Mouse (Mus musculus) kidney, adult 9 months (tissue): ENCODE measurements around the gene Fam166a.

Source experiments
- DNase-seq: peaks from one replicate; pipeline ENCODE4 v3.0.0; 2022

Gene Fam166a

DNA sequence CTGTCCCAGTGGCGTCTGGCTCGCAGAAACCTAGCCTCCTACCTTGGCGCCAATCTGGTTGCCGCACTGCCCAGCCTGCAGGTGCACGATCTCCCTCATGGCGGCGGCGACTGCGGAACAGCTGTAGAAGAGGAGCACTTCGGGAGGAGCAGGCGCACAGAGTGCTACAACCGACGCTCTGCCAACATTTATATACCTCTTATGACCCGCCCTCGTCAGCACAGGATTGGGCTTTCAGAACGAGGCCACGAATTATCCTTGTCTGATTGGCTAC is 5.9 kb downstream of the Fam166a start, which contains the start of gene Tubb4b:
TSS of gene Tubb4b (minus strand) at position 211 of the 274 bp plus-strand sequence.
- DNase-seq: no peak

DNA sequence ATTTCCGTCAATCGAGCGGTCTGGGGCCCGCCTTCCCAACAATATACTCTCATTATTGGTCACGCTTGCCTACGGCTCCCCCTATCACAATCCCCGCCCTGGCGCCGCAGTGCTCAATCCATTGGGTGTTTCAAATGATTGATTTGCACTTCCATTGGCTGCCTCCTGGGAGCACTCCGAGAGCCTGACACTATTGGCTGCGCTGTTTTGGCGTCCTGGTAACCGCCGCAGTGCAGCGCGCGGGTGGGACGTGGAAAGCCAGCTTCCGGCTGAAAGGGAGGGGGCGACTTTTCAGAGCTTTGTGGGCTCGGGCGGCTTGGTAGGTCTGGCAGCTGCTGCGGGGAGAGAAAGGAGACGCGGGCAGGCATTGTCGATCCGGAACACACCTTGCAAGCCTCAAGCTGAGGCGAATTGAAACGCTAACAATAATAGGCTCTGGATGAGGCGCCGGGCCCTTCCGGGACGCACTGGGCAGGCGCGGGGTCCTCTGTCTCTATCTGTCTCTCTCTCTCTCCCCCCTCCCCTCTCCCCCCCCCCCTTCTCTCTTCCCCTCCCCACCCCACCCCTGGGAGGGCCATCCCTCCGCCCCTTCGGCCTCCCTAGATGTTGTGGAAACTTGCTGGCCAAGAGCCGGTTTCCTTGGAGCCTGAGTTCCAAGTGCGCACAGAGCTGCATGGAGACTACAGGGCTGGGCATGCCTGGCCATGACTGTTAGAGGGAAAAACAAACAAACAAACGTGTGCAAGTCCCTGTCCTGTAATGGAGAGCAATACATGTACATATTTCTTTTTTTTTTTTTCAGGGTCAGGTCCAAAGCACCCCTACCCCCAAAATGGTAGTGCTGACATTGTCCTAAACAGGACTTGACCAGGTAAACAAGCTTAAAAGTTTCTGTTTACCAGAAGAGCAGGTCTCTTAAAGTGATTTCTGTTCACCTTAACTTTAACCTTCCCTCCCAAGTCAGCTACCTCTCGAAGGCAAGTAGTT is 6.5 kb downstream of the Fam166a start:
- DNase-seq: peak; percentile 100

DNA sequence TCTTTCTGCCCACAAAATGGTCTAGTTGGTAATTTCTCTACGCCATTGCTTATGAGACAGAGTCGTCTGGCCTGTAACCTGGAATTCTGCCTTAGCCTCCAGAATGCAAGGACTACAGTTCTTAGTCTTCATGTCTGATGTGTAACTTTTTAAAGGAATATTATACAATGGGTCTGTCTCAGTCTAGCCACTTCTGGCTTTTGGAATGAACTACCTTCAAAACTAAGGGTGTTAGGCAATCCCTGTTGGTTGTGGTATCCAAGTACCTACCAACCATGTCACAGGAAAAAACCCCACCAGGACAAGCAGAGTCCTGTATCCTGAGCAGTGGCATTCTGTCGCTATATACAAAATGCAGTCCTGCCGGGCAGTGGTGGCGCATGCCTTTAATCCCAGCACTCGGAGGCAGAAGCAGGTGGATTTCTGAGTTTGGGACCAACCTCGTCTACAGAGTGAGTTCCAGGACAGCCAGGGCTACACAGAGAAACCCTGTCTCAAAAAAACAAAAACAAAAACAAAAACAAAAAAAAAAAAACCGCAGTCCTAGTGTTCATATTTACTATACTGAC is 7.3 kb downstream of the Fam166a start:
- DNase-seq: peak; percentile 37

DNA sequence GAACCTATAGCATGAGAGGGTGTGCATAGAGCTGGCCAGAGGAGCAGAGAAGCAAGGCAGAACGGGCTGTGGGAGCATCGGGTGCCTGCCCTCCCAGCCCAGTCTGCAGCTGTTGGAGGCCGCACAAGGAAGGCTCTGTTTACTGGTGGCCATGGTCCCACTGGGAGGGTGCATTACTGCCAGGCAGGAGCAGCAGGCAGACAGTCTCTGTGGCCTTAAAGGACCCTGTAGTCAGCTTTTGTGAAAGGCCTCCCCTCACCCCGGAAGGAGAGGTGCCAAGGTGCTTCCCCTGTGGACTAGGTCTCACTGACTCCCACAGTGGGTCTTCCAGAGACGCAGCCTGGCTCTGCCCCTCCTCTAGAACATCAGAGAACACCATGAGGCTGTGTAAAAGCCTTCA is 8.3 kb downstream of the Fam166a start:
- peak; percentile 28 for DNase-seq

DNA sequence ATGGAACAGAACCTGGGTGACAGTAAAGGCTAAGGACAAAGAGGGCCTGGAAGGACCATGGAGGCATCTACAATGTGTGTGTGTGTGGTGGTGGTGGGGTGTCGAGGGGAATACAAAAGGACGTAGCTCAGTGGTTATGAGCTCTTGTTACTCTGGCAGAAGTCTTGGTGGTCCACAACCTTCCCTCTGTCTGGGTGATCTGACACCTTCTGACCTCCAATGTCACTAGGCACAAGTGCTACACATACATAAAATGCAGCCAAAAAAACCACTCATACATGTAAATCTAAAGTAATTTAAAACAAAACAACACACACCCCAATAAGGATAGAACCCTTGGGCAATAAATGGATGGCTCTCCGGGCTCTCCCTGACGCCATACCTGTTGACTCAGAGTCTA is 8.9 kb downstream of the Fam166a start:
- peak; percentile 20 for DNase-seq

DNA sequence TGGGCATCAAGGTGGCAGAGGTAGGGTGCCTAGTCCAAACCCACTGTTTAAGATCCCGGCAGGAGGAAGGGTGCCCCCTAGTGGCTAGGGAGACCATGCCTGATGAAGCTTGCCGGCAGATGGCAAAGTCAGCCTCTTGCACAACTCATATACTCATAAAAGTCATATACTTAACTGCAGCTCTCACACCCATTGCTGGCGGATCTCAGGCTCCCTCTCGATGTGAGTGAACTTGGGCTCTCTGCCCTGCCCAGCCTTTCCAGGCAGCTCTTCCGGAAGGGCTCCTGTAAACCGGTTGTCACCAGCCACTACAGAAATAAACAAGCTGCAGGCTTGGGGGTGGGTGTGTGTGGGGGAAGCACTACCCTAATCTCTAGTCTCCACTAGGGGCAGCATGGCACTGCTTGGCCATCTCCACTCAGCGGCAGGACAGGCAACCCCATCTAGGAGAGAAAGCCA is 9.9 kb downstream of the Fam166a start:
- DNase-seq: peak; percentile 96

DNA sequence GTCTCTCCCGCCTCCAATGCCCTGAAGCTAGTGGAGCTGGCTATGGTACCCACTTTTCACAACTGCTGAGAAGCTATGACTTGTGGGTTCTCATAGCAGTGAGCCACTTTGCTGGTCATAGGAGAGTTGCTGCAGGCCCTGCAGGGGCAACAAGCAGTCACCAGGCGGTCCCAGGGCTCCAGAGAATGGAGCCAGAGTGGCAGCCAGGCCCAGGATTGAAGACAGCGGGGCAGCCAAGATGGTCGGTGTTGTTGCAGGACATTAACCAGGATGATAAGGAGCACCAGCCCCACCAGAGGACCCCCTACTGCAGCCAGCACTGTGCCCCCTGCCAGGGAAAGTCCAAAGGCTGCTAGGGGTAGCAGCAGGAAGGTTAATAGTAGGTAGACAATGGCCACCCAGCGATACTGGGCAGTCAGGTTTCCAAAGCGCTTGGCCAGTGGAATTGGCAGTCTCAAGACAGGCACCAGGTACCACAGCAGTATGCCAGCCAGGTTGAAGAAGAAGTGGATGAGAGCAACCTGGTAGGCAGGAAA is 10.5 kb downstream of the Fam166a start:
- no peak for DNase-seq

DNA sequence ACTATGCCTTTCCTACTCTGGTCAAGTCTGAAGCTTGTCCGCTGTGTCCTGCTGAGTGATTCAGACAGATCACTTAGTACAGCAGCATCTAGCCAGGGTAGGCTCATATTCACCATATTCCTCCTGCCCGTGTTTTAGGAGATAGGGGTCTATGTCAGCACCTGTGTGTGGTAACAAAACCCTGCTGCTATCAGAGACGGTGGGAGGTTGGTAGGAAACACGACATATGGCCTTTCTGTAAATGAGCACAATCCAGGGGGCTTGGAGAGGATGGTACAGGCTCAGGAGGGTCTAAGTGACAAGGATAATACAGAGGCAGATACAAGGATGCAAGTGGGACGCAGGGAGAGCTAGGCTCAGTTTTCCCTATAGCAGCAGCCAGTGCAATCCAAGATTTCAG is 11.0 kb downstream of the Fam166a start:
- no peak for DNase-seq

DNA sequence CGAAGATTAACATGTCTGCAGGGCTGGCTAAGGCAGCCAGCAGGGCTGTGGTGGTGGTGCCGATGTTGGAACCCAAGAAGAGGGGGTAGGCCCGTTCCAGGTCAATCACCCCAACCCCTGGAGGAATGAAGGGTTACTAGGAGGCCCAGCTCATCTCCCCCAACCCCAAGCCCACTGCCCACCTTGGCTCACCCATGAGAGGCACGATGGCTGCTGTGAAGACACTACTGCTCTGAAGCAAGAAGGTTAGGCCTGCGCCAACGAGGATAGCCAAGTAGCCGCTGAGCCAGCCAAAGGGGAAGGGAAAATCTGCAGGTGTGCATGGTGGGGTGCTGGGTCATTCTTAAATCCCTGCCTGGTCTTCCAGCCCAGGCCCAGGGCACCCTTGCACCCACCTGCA is 12.0 kb downstream of the Fam166a start:
- DNase-seq: no peak

DNA sequence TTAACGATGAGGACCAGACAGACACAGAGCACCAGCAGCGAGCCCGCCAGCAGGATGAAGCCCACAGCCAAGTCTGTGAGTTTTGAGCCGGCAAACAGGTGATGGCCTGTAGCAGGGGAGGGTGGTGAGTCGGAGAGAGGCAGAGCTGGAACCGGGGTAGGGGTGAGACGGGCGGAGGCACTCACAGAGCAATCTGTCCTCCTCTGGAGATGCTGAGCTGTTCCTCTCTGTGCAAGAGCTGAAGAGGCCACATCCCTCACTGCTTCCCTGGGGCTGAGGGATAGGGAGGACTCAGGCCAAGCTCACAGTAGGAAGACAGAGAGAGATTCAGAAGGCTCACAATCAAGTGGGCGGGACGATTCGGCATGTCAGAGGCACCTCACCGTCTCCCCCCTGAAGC is 12.5 kb downstream of the Fam166a start:
- no peak for DNase-seq

DNA sequence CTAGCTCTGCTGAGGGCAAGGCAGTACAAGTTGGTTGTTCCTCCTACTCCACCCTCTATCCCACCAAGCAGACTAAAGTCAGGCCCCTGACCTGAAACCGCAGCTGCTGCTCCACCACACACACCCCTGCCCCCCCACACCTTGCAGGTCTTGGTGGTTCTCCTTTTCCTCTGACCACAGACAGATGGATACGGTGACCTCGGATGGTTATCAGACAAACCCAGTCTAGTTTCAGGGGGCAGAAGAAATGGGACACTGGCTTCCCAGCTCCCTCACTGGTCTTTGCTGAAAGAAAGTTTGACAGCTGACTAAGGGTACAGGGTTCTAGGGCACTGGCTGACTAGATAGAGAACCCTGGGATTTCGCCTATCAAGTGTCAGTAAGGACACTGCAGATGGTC is 14.9 kb downstream of the Fam166a start:
- no peak for DNase-seq

DNA sequence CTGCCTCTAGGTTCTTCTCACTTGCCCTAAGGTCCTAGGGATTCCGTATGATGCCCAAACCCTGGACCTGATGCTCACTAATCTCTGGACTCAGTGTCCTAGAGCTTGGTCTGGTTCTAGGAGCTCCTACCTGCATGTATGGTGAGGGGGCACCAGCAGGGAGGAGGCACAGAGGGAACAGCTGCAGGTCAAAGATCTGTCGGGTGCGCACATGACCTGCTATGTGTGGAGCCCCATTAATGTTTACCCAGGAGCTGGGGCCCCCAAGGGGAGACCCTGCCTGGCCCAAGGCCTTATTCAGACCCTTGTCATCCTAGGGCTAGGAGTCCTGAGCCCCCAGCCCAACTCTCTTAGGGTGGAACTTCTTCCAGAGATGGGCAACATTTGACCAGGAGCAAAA is 15.5 kb downstream of the Fam166a start, which contains the start of gene Slc34a3:
TSS of gene Slc34a3 (minus strand) at position 315 of the 400 bp plus-strand sequence.
- DNase-seq: peak; percentile 66

DNA sequence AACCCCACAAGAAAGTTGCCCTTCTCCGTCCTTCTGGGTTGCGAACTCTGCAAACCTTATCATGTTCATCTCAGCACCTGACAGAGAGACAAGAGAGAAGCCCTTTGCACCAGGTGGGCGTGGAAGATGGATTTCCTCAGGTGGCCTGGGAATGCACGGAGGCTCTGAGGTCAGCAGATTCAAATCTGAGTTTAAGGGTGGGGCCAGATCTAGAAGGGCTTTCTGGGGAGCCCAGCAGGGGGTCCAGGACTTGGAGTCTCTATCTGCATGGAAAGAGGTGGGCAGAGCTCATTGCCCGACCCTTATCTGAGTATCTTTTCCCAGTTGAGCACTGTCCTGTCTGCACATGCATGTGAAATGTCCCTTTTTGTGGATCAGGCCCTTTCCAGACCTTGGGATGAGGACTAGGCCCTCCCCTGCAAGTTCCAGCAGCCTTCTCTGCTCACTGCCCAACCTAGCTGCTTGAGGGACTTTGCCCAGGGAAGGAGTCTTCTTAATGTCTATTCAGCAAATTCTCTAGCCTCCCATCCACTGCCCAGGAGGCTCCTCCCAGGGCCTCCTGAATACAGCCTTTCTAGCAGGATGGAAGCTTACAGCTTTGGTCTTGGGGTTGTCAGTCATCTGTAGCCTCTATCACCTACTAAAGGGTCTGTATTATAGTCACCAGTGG is 16.1 kb downstream of the Fam166a start:
- DNase-seq: peak; percentile 83

DNA sequence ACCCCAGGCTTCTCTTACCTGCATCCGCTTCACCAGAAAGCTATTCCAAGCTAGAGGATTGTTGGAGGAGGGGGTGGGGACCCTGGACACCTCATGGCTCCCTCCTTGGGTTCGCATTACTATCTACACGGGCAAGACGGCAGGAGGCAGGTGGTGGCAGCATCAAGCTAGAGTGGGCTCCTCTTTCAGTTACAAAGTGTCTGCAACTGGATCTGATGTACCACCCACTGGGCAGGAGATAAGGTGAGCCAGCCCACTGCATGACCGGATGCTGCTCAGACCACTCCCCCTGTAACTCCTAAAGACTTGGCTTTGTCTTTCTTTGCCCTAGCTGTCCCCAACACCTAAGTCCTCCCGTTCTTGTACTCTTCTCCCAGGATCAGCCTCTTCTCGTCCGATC is 18.1 kb downstream of the Fam166a start, which contains the start of gene Rnf224:
TSS of gene Rnf224 (minus strand) at position 174 of the 400 bp plus-strand sequence.
- no peak for DNase-seq

DNA sequence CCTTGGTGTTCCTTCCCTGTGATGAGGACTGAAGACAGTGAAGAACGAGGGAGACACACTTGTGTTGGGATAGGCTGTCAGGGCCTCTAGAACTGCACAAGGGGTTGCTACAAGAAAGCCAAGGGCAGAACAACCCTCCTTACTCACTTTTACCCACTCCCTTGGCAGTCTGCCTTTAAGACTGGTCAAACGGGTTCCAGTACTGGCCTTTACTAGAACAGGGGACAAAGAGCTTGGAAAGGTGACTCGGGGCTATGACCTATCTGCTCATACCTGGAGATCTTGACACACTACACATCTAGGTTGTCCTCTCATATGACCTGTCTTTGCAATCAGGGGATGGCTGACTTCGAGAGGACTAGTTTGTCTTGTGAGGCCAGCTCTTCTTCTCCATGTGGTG is 19.0 kb downstream of the Fam166a start:
- peak; percentile 78 for DNase-seq

DNA sequence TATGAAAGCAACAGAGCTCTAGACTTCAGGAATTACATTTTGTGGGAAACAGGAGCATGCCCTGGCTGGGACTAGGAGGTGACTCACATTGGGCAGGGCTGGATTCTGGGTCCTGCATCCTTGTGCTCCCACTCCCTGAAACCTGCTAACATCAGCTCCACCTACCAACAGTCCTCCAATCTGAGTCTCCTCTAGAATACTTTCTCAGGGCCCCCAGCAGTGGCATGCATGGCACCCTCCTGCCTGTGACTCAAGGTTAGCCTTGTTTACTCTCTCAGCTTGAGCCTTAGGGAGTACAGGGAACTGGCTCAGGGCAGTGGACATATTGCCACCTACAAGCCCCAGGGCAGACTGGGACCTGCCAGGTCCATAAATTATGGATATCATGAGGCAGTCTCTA is 19.6 kb downstream of the Fam166a start:
- no peak for DNase-seq

DNA sequence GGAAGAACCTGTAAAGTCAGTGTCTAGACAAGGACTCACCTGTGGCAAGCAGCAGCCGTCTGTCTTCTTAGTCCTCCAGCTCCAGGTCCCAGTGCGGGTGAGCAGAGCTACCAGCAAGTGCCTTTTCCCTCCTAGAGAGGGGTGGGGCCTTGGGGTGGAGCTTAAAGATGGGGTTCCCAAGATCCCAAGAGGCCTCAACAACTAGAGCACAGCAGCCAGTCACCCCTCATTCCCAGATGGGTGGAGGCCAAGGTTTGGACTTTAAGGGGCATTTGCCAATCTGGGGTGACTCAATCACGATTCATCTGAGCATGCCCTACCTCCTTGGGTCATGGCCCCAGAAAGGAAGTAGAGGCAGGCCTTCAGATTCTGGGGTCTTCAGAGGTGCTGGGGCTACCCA is 21.2 kb downstream of the Fam166a start:
- DNase-seq: no peak

DNA sequence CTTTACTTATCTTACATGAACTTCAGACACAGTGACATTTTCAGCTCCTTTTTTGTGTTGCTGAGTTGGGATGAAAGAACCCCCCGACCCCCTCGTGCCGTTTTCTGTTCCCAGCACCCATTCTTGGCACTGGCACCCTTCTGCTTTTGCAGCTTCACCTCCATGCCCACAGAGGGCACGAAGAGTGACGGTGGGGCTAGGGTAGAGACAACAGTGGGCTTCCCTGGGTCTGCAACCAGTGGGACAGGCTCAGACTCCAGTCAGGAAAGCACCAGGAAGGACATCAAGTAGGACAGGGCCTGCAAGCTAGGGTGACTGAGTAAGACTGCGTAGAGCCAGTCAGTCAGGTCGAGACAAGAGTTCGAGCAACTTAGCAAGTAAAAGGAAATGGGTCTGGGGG is 21.8 kb downstream of the Fam166a start:
- DNase-seq: no peak

DNA sequence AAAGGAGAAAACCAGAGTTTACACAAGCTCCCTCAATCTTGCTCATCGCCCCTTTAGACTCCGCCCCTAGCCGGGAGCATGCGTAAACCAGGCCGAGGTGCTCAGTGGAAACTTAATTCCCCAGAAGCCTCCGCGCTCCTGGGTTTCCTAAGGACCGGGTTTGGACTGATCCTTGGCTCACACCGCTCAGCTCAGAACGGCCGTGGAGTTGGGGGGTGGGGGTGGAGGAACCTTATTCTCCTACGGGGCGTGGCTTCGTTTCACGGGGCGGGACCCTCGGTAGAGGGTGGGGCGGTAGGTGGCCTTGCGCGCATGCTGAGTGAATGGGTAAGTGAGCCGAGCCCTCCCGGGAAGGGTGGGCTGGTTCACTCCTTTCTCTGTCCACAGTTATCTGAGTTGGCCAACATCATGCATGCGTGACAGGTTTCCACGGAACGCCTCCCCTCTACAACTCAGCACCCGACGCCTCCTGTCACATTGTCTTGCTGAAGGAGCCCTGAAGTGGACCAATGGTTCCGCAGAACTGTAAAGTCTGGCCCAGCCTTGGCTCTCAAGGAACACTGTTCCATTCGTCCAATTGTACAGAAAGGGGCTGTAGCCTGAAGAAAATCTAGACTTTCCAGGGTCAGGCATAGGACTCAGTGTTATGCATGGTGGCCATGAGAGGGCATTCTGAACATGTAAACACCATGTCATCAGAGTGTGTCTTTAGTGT is 22.3 kb downstream of the Fam166a start:
- peak; percentile 90 for DNase-seq

DNA sequence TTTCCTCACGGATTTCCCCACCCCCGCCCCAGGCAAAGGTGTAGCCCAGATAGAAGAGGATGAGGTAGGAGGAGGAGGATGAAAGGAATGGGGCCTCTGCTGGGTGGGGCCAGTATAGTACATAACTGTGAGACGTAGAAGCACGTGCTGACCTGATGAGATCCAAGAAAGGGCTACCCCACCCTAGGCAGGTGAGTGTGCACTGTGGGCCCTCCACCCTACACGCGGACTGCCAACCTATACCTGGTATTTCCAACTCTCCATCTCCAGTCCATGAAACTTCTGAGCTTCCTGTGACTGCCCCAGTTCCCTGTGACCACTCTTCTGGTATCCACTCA is 22.9 kb downstream of the Fam166a start:
- no peak for DNase-seq

DNA sequence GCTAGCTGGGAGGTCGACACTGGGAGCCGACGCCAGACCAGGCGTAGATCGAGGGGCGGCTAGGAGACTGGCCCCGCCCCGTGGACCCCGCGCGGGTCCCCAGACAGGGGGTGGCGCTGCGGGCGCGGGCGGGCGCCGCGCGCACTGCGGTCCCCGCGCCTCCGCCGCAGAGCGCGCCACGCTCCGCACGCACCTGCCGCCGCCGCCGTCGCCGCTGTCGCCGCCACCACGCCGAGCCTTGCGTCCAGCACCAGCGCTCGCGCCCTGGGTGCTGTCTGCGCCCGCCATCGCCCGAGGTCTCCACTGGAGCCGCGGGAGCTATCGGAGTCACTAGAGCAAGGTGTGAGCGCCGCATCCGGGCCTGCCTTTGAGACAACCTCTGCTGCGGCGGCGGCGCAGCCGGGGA is 23.6 kb downstream of the Fam166a start, which contains the start of the genes Rnf208 and Cysrt1:
TSS of gene Rnf208 (plus strand) at position 155 of the 406 bp plus-strand sequence.
TSS of gene Cysrt1 (minus strand) at position 352 of the 406 bp plus-strand sequence.
- DNase-seq: no peak

DNA sequence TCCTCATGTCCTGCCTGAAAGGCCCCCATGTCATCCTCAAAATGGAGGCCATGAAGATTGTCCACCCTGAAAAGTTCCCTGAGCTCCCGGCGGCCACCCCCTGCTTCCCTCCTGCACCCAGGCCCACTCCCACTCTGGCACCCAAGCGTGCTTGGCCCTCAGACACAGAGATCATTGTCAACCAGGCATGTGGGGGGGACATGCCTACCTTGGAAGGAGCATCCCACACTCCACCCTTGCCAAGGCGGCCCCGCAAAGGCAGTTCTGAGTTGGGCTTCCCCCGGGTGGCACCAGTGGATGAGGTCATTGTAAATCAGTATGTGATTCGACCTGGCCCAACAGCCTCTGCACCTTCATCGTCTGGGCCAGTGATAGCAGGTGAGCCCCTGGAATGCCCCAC is 24.8 kb downstream of the Fam166a start:
- DNase-seq: no peak

DNA sequence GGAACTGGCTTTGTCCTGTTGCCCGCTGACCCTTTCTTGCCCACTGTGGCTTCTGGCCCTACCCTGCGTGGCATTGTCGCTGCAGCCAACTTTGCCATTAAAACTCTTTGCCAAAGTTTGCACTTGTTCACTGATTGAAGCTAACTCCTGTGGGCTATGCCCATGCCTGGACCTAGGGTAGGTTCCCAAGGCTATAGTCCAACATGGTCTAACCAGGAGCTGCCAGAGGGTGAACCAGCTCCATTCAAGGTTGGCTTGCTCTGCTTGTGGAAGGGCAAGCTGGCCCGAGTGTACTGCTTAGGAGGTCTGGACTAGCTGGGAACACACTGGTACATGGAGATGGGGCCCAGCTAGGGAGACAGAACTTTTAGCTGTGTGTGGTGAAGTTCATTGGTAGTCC is 25.6 kb downstream of the Fam166a start:
- DNase-seq: peak; percentile 52
